Mouse (Mus musculus): ENCODE results near the gene Casz1.

Casz1 gene

GRCm38 (mm10) chr4:148878984-148879610 is 74.9 kb downstream of the Casz1 start:
- no peak for DNase-seq (ENCODE audit: low spot score)

- DNase-seq (ENCODE audit: low spot score): no peak
Measured at GRCm38 (mm10) chr4:148879631-148880030, 75.4 kb downstream of the Casz1 start.

GRCm38 (mm10) chr4:148881001-148881669 is 76.9 kb downstream of the Casz1 start:
- DNase-seq (ENCODE audit: low spot score): no peak

GRCm38 (mm10) chr4:148881838-148882237 is 77.6 kb downstream of the Casz1 start:
- no peak for DNase-seq (ENCODE audit: low spot score)

- no peak for DNase-seq (ENCODE audit: low spot score)
Measured at GRCm38 (mm10) chr4:148882360-148882929, 78.2 kb downstream of the Casz1 start.

GRCm38 (mm10) chr4:148884596-148884995 is 80.4 kb downstream of the Casz1 start:
- no peak for DNase-seq (ENCODE audit: low spot score)

- no peak for DNase-seq (ENCODE audit: low spot score)
Measured at GRCm38 (mm10) chr4:148885401-148885800, 81.2 kb downstream of the Casz1 start.

GRCm38 (mm10) chr4:148885921-148886540 is 81.8 kb downstream of the Casz1 start:
- no peak for DNase-seq (ENCODE audit: low spot score)

GRCm38 (mm10) chr4:148888229-148888628 is 84.0 kb downstream of the Casz1 start:
- DNase-seq (ENCODE audit: low spot score): no peak

GRCm38 (mm10) chr4:148889011-148889410 is 84.8 kb downstream of the Casz1 start:
- no peak for DNase-seq (ENCODE audit: low spot score)

GRCm38 (mm10) chr4:148890442-148890841 is 86.2 kb downstream of the Casz1 start:
- no peak for DNase-seq (ENCODE audit: low spot score)

GRCm38 (mm10) chr4:148890892-148891838 is 86.9 kb downstream of the Casz1 start:
- DNase-seq (ENCODE audit: low spot score): no peak

GRCm38 (mm10) chr4:148896125-148896524 is 91.9 kb downstream of the Casz1 start:
- no peak for DNase-seq (ENCODE audit: low spot score)

- no peak for DNase-seq (ENCODE audit: low spot score)
Measured at GRCm38 (mm10) chr4:148899927-148900294, 95.7 kb downstream of the Casz1 start.

- peak; percentile 73 for DNase-seq (ENCODE audit: low spot score)
Measured at GRCm38 (mm10) chr4:148900295-148901211, 96.3 kb downstream of the Casz1 start.

GRCm38 (mm10) chr4:148901275-148902052 is 97.2 kb downstream of the Casz1 start:
- DNase-seq (ENCODE audit: low spot score): no peak

- DNase-seq (ENCODE audit: low spot score): peak; percentile 49
Measured at GRCm38 (mm10) chr4:148902919-148903727, 98.9 kb downstream of the Casz1 start.

GRCm38 (mm10) chr4:148905295-148905694 is 101.1 kb downstream of the Casz1 start:
- DNase-seq (ENCODE audit: low spot score): no peak

GRCm38 (mm10) chr4:148906806-148907205 is 102.6 kb downstream of the Casz1 start:
- no peak for DNase-seq (ENCODE audit: low spot score)
